Mouse (Mus musculus) kidney, postnatal 25 days (tissue): ENCODE measurements at regions not wholly inside any gene's neighbourhood (a gene's known extent, or its start where the extent isn't known, plus 50 kb on each side); places are given as distances from the start of the nearest gene placed in this dataset.
A peak's percentile ranks its signal among the peaks of the same experiment; 100 is the strongest.
"Not testable (repeated sequence)": the region's sequence is repeated elsewhere in the genome, so short reads cannot be mapped to it uniquely, and the experiment has no call there.

Experiments
- DNase-seq, 2 experiments: peaks; one replicate each; pipeline ENCODE4 v3.0.0; 2021; ENCODE audit warnings: mixed read lengths in 2 of 2

GRCm38 (mm10) chr3:16533643-16534042, 527.4 kb upstream of the Gm5150 start:
- DNase-seq, result no peak

GRCm38 (mm10) chr3:16527511-16527910, 521.3 kb upstream of the Gm5150 start:
- not testable (repeated sequence) for DNase-seq

- not testable (repeated sequence) for DNase-seq
These were observed 482.2 kb upstream of the Gm5150 start for GRCm38 (mm10) chr3:16488431-16488830.

DNA sequence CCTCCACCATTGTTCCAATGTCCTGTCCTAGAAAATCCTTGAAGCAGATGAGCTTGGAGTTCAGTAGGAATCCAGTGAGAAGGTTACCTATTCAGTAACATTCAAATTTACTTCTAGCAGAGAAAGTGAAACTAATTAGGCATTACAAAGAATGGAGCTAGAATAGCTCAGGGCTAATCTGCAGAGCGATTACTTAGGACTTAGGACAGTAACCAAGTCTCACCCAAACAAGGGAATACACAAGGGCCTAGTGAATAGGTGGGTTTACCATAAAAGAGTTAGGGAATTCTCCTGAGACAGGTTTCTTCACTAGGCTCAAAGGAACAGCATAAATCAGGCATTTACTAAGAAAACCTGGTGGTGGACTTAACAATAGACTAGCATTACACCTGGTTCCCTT, 476.5 kb upstream of the Gm5150 start:
- no peak for DNase-seq

DNA sequence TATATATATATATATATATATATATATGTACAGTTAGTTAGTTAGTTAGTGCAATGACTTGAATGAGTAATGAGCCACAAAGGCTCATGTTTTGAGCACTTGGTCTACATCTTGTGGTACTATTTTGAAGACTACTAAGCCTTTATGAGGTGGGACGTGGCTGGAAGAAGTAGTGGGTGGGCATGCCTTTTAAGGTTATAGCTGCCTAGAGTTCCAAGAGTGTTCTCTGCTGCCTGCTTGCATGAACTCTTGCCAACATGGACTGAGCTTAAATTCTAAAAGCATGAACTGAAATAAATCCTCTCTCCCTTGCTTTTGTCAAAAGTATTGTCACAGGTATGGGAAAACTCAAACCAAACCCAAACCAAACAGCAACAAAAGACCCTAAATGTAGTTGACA, 465.1 kb upstream of the Gm5150 start:
- DNase-seq, result no peak

- DNase-seq, result peak; percentile 31 to 41
These were observed 460.2 kb upstream of the Gm5150 start for GRCm38 (mm10) chr3:16466388-16466787.

- no peak for DNase-seq
These were observed 459.1 kb upstream of the Gm5150 start for GRCm38 (mm10) chr3:16465357-16465756.

- DNase-seq, result no peak
These were observed 458.1 kb upstream of the Gm5150 start for GRCm38 (mm10) chr3:16464301-16464700.

DNA sequence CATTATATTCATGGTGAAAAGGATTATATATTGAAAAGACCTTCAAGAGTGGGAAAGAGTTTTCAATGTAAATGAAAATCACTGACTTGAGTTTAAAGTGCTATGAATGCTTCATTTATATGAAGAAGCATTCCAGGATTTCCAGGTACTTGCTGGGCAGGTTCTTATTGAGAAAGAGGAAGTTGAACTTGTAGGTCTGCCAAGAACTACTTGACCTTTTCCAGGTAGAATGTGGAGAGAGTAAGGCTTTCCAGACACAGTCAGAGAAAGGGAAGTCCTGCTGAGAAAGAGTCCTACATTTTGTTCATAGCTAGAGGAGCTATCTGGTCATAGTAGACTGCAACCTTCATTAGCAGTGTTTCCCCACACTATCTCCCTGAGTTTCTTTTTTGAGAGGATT, 426.8 kb upstream of the Gm5150 start:
- DNase-seq, result no peak

- DNase-seq, result no peak
These were observed 425.5 kb upstream of the Gm5150 start for GRCm38 (mm10) chr3:16431819-16432115.

DNA sequence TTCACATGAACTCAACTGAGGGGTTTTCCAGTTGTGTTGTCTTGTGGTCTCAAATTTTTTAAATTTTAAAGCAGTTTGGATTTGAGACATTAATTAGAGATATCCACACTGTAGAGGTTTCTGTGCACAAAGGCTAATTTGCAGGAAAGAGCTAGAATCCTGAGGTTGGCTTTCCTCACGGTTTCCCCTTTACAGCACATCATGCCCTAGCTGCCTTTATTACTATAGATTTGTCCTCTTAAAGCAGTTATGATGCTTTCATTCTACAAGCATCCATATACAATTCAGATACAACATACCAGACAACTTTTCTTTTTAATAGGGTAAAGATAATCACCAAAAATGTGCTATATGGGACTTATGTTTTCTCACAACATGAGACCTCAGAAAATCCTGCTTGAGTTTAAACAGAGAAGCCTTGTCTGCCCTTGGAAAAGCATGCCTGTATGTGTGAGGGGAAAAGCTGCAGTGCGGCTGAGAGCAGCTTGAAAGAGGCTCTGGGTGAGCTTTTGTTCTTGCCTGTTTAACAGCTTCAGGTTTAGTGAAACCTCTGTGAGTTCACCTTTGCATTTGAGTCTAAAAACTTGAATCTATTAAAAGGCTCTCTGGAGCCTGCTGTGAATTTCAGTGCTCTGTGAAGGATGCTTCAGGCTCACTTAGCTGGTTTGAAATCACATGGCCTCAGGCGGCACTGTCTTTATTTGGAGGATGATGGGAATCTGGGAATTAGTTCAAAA, 425.0 kb upstream of the Gm5150 start:
- no peak for DNase-seq
